Mouse (Mus musculus) stomach, embryonic 14.5 days (tissue): ENCODE measurements around the gene Atrnl1. TPM values are rescaled to one million over a fixed set of nuclear protein-coding genes. Genes with fewer than 3 reads are reported as not detected.

ENCODE experiments used
- ATAC-seq: fragments of 200-750 bp; cut with Nextera tagmentation; 2 replicates; pipeline ENCODE4 v1.8.0; 2017; ENCODE audit warnings: low read depth, moderate TSS enrichment; ENCODE audit not compliant: insufficient number of reproducible peaks, insufficient read depth, low FRiP score
- H3K27ac ChIP-seq: fragments of 300-500 bp; sonication (generic); 2 replicates; pipeline ENCODE4 v1.5.1; 2014; ENCODE audit warnings: mild to moderate bottlenecking, low read length, moderate library complexity, mixed read lengths
- H3K27me3 ChIP-seq: fragments of 300-500 bp; sonication (generic); 2 replicates; pipeline ENCODE4 v1.6.1; 2014; ENCODE audit warnings: low read length, control low read depth, mixed read lengths; ENCODE audit not compliant: control insufficient read depth, insufficient read depth
- H3K36me3 ChIP-seq: fragments of 300-500 bp; sonication (generic); 2 replicates; pipeline ENCODE4 v1.6.1; 2014; ENCODE audit warnings: mild to moderate bottlenecking, control low read depth, low read length, moderate library complexity, mixed read lengths; ENCODE audit not compliant: control insufficient read depth, insufficient read depth
- H3K4me1 ChIP-seq: fragments of 300-500 bp; sonication (generic); 2 replicates; pipeline ENCODE4 v1.6.1; 2014; ENCODE audit warnings: low read length, control low read depth, mixed read lengths; ENCODE audit not compliant: control insufficient read depth, insufficient read depth
- H3K4me2 ChIP-seq: fragments of 300-500 bp; sonication (generic); replicated peaks from 2 replicates; pipeline ENCODE4 v1.6.1; 2014; ENCODE audit warnings: low read depth, low read length, control low read depth
- H3K4me3 ChIP-seq: fragments of 300-500 bp; sonication (generic); 2 replicates; pipeline ENCODE4 v1.5.1; 2014; ENCODE audit warnings: low read depth, low read length, control low read depth
- H3K9ac ChIP-seq: fragments of 300-500 bp; sonication (generic); replicated peaks from 2 replicates; pipeline ENCODE4 v1.6.1; 2014; ENCODE audit warnings: low read depth, mild to moderate bottlenecking, control low read depth, low read length, moderate library complexity, mixed read lengths
- H3K9me3 ChIP-seq: fragments of 300-500 bp; sonication (generic); 2 replicates; pipeline ENCODE4 v1.6.1; 2016; ENCODE audit warnings: low read depth, low read length, control low read depth; ENCODE audit not compliant: control insufficient read depth
- WGBS: fragments of 180-500 bp; shearing (Covaris S2); extraction: QIAGEN DNeasy Blood & Tissue Kit; methylation state at CpG from one replicate; pipeline ENCODE4 v1.1.7; 2014; 5-methylcytosine and 5-hydroxymethylcytosine counted together
- polyA plus RNA-seq: library from polyadenylated mRNA; unstranded; fragments of >200 nt; fragmentation: Nextera tagmentation; extraction: Ambion mirVana; gene quantifications from 2 replicates; pipeline ENCODE4 v1.2.1, GENCODE M21; 2014

Gene Atrnl1
- polyA plus RNA-seq, 1 experiment from 2014 or later: 8.2 TPM

GRCm38 (mm10) chr19:57945626-57946250 is 334.9 kb downstream of the Atrnl1 start:
- Histone ChIP-seq H3K4me1 (no peaks in the 10 kb centered on the region), H3K36me3 (no peaks in the 10 kb centered on the region), H3K9me3 (no peaks in the 10 kb centered on the region), H3K4me3 (no peak overlapping the region), H3K27me3 (no peaks in the 10 kb centered on the region), H3K9ac (no peak overlapping the region), H3K27ac (no peak overlapping the region), H3K4me2 (no peak overlapping the region)
- ATAC-seq: no peak
- WGBS: 91% methylated on average over 4 of the region's 4 CpGs

GRCm38 (mm10) chr19:57948489-57948888 is 337.7 kb downstream of the Atrnl1 start:
- Histone ChIP-seq H3K27me3 (no peaks in the 10 kb centered on the region), H3K9me3 (no peaks in the 10 kb centered on the region), H3K4me3 (no peak overlapping the region), H3K36me3 (no peaks in the 10 kb centered on the region), H3K9ac (no peak overlapping the region), H3K27ac (no peak overlapping the region), H3K4me2 (no peak overlapping the region), H3K4me1 (no peaks in the 10 kb centered on the region)
- WGBS: 96% methylated on average over 2 of the region's 2 CpGs
- ATAC-seq: no peak

DNA sequence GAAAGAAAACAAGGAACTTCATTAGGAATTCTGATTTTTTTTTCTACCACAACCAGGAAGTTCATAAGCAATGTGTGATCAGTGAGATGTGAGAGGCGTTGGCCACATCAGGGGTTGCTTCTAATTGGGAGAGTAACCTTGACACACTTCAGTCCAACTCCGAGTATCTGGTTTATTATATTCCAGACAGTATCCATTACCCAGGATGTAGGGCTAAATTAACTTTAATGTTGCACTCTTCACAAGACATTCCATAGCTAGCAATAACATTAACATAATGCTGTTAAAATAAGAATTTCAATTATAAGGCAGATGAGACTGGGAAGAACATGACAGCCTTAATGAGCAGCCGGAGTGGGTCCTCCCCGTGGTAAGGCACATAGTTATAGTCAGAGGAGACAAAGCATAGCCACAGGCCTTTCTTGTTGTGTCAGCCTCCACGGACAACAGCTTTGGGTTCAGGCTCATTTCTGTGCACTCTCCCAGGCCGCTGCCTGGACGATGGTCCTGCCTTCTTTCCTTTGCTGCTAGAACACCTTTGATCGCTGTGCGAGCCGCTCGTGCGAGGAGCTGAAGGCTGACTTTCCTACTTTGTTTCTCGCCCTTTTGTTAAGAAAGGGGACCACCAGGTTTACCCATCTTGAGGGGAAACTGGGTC is 338.6 kb downstream of the Atrnl1 start:
- no peak overlapping the region for H3K4me3 ChIP-seq
- no peak overlapping the region for H3K9ac ChIP-seq
- no peaks in the 10 kb centered on the region for H3K4me1 ChIP-seq
- no peaks in the 10 kb centered on the region for H3K9me3 ChIP-seq
- no peak for ATAC-seq
- WGBS: 86% methylated on average over 13 of the region's 13 CpGs
- H3K4me2 ChIP-seq: no peak overlapping the region
- no peak overlapping the region for H3K27ac ChIP-seq
- H3K27me3 ChIP-seq: no peaks in the 10 kb centered on the region
- no peaks in the 10 kb centered on the region for H3K36me3 ChIP-seq

- ATAC-seq: no peak
- Histone ChIP-seq H3K4me1 (no peaks in the 10 kb centered on the region), H3K9me3 (no peaks in the 10 kb centered on the region), H3K27me3 (no peaks in the 10 kb centered on the region), H3K9ac (no peak overlapping the region), H3K4me3 (no peak overlapping the region), H3K27ac (no peak overlapping the region), H3K4me2 (no peak overlapping the region), H3K36me3 (no peaks in the 10 kb centered on the region)
- 95% methylated on average over 3 of the region's 3 CpGs for WGBS
These were observed 343.3 kb downstream of the Atrnl1 start for GRCm38 (mm10) chr19:57954131-57954530.

DNA sequence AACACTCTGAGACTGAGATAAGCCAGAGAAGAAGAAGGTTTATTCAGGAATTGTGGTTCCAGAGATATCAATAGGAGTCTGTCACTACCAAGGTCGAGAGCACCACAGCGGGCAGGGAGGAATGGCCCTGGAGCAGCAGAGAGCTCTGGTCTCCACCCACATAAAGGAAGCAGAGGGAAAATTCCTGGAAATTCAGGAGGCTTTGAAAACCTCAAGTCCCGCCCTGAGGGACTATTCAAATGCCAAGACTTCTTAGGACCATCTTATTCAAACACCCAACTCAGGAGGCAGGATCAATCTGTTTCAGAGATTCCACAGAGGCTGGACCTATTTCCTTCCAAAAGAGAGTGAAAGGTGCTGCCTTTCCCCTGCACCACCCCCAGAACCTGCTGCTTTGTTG is 345.6 kb downstream of the Atrnl1 start:
- 84% methylated on average over 3 of the region's 3 CpGs for WGBS
- Histone ChIP-seq H3K4me1 (no peaks in the 10 kb centered on the region), H3K4me2 (no peak overlapping the region), H3K9ac (no peak overlapping the region), H3K27ac (no peak overlapping the region), H3K36me3 (no peaks in the 10 kb centered on the region), H3K4me3 (no peak overlapping the region), H3K27me3 (no peaks in the 10 kb centered on the region), H3K9me3 (no peaks in the 10 kb centered on the region)
- ATAC-seq: no peak

- Histone ChIP-seq H3K36me3 (no peaks in the 10 kb centered on the region), H3K9ac (no peak overlapping the region), H3K27ac (no peak overlapping the region), H3K4me3 (no peak overlapping the region), H3K4me1 (no peaks in the 10 kb centered on the region), H3K4me2 (no peak overlapping the region), H3K27me3 (no peaks in the 10 kb centered on the region), H3K9me3 (no peaks in the 10 kb centered on the region)
- WGBS: 91% methylated on average over 3 of the region's 3 CpGs
- ATAC-seq: no peak
These were observed 346.5 kb downstream of the Atrnl1 start for GRCm38 (mm10) chr19:57957363-57957762.

- Histone ChIP-seq H3K4me1 (no peaks in the 10 kb centered on the region), H3K4me2 (no peak overlapping the region), H3K9ac (no peak overlapping the region), H3K27me3 (no peaks in the 10 kb centered on the region), H3K27ac (no peak overlapping the region), H3K4me3 (no peak overlapping the region), H3K36me3 (no peaks in the 10 kb centered on the region), H3K9me3 (no peaks in the 10 kb centered on the region)
- no peak for ATAC-seq
These were observed 347.3 kb downstream of the Atrnl1 start for GRCm38 (mm10) chr19:57958154-57958553.

DNA sequence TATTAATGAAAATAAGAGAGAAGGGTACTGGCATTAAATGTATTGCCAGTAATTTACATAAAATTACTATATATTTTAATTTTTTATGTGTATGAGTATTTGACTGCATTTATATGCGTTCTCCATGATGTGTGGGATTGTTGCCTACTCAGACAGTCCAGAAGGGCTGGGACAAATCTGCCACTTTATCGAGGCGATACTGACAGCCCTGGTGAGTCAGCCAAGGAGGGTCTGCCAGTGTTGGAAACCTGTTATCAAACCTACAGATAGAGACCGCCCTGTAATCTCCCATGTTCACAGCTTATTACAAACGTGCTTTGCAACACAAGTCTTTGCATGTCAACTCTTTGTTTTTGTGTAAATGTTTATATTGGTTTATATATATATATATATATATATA is 347.9 kb downstream of the Atrnl1 start:
- Histone ChIP-seq H3K4me3 (no peak overlapping the region), H3K36me3 (no peaks in the 10 kb centered on the region), H3K9ac (no peak overlapping the region), H3K4me1 (no peaks in the 10 kb centered on the region), H3K27ac (no peak overlapping the region), H3K9me3 (no peaks in the 10 kb centered on the region), H3K4me2 (no peak overlapping the region), H3K27me3 (no peaks in the 10 kb centered on the region)
- WGBS: 83% methylated on average over 5 of the region's 5 CpGs
- ATAC-seq: no peak

- 82% methylated on average over 3 of the region's 3 CpGs for WGBS
- Histone ChIP-seq H3K4me1 (no peaks in the 10 kb centered on the region), H3K4me2 (no peak overlapping the region), H3K36me3 (no peaks in the 10 kb centered on the region), H3K27me3 (no peaks in the 10 kb centered on the region), H3K9me3 (no peaks in the 10 kb centered on the region), H3K4me3 (no peak overlapping the region), H3K9ac (no peak overlapping the region), H3K27ac (no peak overlapping the region)
- no peak for ATAC-seq
These were observed 350.5 kb downstream of the Atrnl1 start for GRCm38 (mm10) chr19:57961321-57961720.
